Mouse (Mus musculus): ENCODE measurements around the gene Cyp26c1. TPM values are rescaled to one million over a fixed set of nuclear protein-coding genes. Genes with fewer than 3 reads are reported as not detected.

The Cyp26c1 gene
- polyA plus RNA-seq, 1 experiment from 2014 or later = not detected

DNA sequence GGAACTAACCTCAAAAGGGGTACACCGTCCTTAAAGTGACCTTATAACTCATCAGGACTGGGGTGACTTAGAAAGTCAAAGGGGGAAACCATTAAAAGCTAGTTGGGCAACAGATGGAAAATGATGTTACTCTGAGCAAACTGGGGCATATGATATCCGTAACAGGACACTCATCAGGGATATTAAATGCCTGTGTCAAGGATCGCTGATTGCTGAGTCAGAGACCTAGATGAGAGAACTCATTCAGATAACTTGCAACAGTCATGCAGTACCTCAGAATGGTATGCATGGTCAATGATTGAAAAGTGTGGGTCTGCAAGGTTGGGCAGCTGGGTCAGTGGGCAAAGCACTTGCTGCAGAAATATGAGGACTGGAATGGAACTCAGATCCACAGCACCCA, 53.2 kb downstream of the Cyp26c1 start:
- no peak overlapping the region for H3K4me2 ChIP-seq (replicated peaks; ENCODE audit: low read depth)
- no peak overlapping the region for H3K4me3 ChIP-seq (ENCODE audit: low read depth, low read length)
- no peak overlapping the region for H3K9ac ChIP-seq (ENCODE audit: low read length)
- no peaks in the 10 kb centered on the region for H3K36me3 ChIP-seq (ENCODE audit: control insufficient read depth, insufficient read depth, low read length)
- DNase-seq (ENCODE audit: low spot score) (no peak), ATAC-seq (ENCODE audit: low FRiP score, low TSS enrichment) (no peak)
- no peaks in the 10 kb centered on the region for H3K9me3 ChIP-seq (ENCODE audit: control insufficient read depth, low read length)
- TF ChIP-seq CTCF (IDR thresholded peaks at IDR 0.05; ENCODE audit: low read depth) (no peak), EP300 (optimal IDR thresholded peaks at IDR 0.05) (no peak)
- no peaks in the 10 kb centered on the region for H3K27me3 ChIP-seq (ENCODE audit: control insufficient read depth, insufficient read depth, low read length)
- WGBS = 93% methylated on average over 3 of the region's 3 CpGs
- H3K4me1 ChIP-seq (replicated peaks; ENCODE audit: control insufficient read depth, insufficient read depth) = no peaks in the 10 kb centered on the region
- no peak overlapping the region for H3K27ac ChIP-seq (replicated peaks)

DNA sequence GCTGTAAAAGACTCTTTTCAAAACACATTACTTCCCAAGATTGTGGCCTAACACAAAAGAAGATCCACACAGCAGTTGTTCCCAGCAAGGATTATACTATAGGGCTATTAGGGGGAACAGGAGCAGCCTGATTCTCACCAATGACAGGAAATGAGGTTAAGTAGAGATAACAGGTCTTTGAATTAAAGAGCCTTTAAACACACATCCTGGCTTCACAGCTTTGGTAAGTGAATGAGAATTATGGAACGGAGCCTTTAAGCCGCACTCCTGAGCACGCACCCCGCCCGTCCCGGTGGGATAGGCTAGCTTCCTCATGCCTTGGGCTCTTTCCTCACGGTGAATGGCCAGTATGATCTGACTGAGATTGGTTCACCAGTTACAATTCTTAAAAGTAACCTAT, 54.7 kb downstream of the Cyp26c1 start:
- 67% methylated on average over 7 of the region's 7 CpGs for WGBS
- ATAC-seq (ENCODE audit: low FRiP score, low TSS enrichment) = no peak
- H3K9me3 ChIP-seq (ENCODE audit: control insufficient read depth, low read length) = no peaks in the 10 kb centered on the region
- H3K4me2 ChIP-seq (replicated peaks; ENCODE audit: low read depth) = no peak overlapping the region
- H3K4me3 ChIP-seq (ENCODE audit: low read depth, low read length) = no peak overlapping the region
- no peaks in the 10 kb centered on the region for H3K36me3 ChIP-seq (ENCODE audit: control insufficient read depth, insufficient read depth, low read length)
- no peak overlapping the region for H3K9ac ChIP-seq (ENCODE audit: low read length)
- no peak overlapping the region for H3K27ac ChIP-seq (replicated peaks)
- DNase-seq (ENCODE audit: low spot score) = no peak
- no peaks in the 10 kb centered on the region for H3K27me3 ChIP-seq (ENCODE audit: control insufficient read depth, insufficient read depth, low read length)
- H3K4me1 ChIP-seq (replicated peaks; ENCODE audit: control insufficient read depth, insufficient read depth) = no peaks in the 10 kb centered on the region
- TF ChIP-seq EP300 (optimal IDR thresholded peaks at IDR 0.05) (no peak), CTCF (IDR thresholded peaks at IDR 0.05; ENCODE audit: low read depth) (no peak)

Other genes starting within 250 kb of the Cyp26c1 start
- 8.7 and 9.0 TPM in 2 replicates for gene Exoc6, start 135.2 kb upstream of the Cyp26c1 start, polyA plus RNA-seq (2015; fragmentation: Nextera tagmentation; extraction: Ambion mirVana)
- 0.94 and 1.4 TPM in 2 replicates for gene Cyp26a1, start 12.2 kb downstream of the Cyp26c1 start, polyA plus RNA-seq (2015; fragmentation: Nextera tagmentation; extraction: Ambion mirVana)